Mouse (Mus musculus) liver, adult 10 weeks (tissue): Measurements from ENCODE around the gene Ppp1r10. TPM values are rescaled to one million over a fixed set of nuclear protein-coding genes. Genes with fewer than 3 reads are reported as not detected.

Source experiments
- polyA plus RNA-seq: library from polyadenylated mRNA; stranded (reverse); fragments of 350-450 nt; fragmentation: Illumina TruSeq; extraction: RNeasy Lipid Tissue Mini Kit (QIAGEN cat#74804); gene quantifications from one replicate; pipeline ENCODE4 v1.2.3, GENCODE M21; 2014; ENCODE audit warnings: low read depth, low replicate concordance

Ppp1r10 gene
- polyA plus RNA-seq = 12.4 TPM

DNA sequence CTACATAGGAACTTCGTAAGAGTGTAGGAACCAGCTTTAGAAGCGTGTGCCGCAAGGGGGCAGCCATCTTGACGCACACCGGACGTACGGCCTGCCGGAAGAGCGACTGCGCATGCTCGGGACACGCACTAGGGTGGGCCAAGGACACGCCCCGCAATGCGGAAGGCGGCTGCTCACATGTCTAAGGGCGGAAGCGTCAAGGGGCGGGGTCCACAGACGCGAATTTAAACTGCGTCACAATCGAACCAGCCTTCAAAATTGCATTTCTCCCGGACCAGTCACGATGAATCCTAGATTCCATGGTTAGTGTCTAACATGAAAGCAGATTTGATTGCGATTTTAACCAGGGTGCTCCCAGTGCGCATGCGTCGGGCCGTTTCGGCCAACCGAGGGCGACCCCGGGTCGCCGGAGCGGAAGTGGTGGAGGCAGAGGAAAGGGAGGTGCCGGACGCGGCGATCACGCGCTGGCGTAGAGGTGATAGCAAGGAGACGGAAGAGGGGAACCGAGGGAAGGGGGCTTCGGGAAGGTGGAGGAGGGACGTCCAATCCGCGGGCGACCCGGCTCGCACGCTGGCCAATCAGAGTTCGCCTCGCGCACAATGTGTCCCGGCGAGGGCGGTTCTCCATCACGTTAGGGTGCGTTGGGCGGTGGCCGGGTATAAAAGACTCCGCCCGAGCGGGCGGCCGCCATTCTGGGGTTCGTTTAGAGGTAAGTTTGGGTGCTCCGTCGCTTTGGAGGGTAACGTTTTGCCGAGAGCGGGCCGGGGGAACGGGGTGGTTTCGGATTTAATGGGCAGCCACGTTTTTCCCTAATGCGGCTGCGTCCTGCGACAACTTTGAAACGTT is at the start of gene Ppp1r10, which contains the start of gene Mrps18b:
Gene Ppp1r10 (plus strand): TSS at position 138 of the 846 bp plus-strand sequence.
Gene Mrps18b (minus strand): TSS at position 93 of the 846 bp plus-strand sequence.

DNA sequence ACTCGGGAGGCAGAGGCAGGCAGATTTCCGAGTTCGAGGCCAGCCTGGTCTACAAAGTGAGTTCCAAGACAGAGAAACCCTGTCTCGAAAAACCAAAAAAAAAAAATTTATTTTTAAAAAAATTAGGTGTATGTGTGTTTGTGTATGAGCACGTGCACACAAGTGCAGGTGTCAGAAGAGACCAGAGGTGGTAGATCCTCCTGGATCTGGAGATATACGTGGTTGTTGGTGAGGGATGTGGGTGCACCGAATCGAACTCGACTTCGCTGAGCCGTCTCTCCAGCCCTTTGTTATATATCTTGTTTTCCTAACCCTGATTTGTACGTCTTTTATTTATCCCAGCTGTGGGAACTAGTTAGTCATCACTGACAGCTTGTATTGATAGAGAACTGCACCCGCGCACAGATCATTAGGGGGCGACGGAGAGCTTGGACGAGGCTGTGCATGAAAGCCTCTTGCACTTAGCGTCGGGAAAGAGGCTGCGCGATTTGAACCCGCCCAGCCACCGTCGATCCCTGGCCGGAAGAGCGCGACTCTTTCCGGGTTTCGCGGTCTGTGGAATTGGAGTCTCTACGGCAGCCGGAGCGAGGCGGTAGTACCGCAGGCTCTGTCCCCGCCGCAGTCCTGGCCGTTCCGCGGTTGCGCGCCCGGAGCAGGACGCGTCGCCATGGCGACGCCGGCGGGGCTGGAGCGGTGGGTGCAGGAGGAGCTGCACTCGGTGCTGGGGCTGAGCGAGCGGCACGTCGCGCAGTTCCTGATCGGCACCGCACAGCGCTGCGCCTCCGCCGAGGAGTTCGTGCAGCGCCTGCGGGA is 36.8 kb upstream of the Ppp1r10 start, which contains the start of gene Dhx16:
Gene Dhx16 (plus strand): TSS at position 575 of the 813 bp plus-strand sequence.

DNA sequence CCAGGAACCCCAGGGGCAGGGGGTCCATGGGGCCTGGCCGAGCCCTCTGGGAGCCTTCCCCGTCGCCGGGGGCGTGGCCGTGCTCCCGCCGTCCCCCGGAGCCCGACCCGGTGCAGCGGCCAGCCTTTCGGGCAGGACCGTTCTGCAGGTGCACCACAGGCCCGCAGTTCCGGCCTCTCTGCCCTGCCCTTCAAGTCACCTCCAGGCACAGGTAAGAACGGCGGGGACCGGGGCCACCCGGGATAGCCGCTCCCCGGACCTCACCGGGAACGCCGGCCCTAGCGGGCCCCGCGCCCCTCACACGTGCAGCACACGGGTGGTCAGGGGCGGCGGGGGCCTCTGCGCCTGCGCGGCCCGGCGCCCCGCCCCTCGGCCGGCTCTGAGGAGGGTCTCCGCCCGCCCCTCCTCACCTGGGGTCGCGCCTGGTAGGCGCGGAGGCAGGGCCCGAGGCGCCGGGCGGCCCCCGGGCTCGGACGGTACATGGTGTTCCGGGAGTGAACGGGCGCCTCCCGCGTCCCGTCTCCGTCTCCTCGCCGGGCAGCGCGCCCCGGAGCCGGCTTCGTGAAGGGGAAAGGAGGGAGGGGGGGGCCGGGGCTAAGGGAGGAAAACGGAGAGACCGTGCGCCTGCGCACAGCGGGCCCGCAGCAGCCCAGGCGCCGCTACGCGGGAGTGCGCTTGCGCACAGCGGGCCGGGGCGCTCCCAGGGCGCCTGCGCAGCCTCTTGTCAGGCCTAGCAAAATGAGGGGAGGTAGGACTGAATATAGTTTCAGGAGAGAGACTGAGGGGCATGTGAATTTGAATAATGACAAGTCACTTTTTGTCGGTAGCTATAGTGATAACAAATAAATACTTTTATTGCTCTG is 19.2 kb upstream of the Ppp1r10 start, which contains the start of gene 2310061I04Rik:
Gene 2310061I04Rik (minus strand): TSS at position 651 of the 863 bp plus-strand sequence.

DNA sequence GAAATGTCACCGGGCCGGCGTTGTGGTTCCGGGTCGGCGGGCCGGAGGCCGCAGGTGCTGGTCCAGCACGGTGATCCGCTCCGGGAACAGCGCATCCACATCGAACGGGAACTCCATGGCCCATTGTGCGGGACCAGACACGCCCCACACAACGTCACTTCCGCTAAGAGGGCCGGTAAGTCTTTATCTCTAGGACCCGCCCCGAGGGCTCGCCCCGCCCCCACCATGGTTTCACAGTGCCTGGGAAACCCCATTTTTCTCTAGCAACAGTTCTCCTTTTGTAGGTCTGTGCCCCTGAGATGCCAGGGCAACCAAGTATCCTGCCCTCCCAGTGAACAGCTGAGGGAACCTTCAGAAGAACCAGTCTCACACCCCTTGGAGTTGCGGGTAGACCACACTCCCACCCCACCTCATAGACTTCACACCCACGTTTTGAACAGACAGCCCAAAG is 6.3 kb upstream of the Ppp1r10 start, which contains the start of gene Atat1:
Gene Atat1 (minus strand): TSS at position 157 of the 451 bp plus-strand sequence.

DNA sequence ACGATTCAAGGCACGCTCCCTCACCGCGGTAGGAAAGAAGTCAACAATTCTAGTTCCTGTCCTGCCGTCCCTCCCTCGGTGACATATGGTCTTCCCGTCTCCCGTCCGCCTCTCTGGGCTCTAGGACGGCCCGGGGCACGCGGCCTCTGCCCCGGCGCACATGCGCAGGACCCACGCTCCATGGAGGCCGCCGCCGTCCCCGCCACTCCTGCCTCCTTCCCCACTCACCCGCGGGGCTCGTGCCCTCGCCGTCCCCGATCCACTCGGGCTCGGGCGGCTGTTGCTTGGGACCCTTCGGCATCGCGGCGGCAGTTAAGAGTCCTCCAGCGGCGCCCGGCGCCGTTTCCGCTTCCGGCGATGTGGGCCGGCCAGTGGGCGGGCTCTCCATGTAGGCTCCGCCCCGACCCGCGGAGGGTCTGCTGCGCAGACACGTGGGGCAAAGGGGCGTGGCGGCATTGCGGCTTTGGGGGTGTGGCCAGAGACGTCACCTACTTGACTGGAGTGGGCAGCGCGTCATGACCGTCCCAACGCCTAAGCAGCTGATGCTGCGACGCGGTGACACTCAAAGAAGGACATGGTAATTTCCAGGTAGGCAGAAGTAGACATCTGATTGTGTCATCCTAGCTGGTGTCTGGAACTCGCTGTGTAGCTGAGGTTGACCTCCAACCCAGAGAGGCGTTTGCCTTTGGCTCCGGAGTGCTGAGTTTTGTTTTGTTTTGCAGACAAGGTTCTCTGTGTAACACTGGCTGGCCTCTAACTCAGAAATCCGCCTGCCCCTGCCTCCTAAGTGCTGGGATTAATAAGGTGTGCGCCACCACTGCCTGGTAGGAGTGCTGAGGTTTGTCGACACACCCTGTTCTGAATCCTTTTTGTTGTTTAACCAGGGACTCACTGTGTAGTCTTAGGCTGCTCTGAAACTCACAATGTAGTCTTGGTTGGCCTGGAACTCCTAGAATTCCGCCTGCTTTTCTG is 53.5 kb downstream of the Ppp1r10 start, which contains the start of gene Abcf1:
Gene Abcf1 (minus strand): TSS at position 344 of the 972 bp plus-strand sequence.

DNA sequence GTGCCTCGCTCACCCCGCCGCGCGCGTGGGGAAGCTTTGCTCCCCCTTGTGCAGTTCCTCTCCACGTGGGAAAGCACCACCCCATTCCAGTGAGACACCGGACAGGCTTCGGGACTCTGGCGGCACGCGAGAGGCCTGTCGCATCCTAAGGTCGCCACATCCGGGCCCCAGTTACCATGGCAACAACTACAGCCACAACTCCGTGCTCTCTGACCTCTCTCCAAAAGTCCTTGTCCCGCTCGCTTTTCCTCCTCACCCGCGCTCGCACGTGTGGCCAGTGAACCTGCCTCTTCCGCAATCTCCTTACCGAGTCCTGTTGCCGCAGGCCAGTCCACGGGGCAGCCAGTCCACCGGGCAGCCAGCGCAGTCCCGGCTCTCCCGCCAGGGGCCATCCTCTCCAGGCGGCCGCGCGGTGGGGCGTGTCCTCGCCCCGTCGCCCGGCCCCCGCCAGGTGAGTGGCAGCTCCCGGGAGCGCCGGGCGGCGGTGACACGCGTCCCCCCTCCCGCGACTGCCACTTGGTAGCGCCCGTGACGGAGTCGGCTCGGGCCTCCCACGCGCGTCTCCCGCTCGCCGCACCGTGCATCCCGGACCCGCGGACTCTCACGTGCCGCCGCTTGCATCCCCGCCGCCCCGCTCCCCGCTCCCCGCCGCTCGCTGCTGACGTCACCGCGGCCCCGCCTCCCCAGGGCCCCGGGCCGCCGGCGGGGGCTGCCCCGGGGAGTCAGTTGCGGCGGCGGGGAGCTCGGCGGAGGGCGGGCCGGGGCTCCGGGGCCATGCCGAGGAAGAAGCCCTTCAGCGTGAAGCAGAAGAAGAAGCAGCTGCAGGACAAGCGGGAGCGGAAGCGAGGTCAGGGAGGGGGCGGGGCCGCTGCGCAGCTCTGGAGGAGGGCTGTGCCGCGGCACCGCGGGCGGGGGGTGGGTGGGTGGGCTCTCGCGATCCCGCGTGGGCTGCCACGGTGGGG is 63.4 kb downstream of the Ppp1r10 start, which contains the start of the genes Gnl1 and Prr3:
Gene Gnl1 (plus strand): TSS at position 451 of the 962 bp plus-strand sequence.
Gene Prr3 (minus strand): TSS at position 836 of the 962 bp plus-strand sequence.

Other genes with a start within 250 kb of the Ppp1r10 start
- gene Vars2, start 248.8 kb upstream of the Ppp1r10 start, polyA plus RNA-seq = 0.85 TPM
- 2.5 TPM for gene Gtf2h4, start 242.7 kb upstream of the Ppp1r10 start, polyA plus RNA-seq
- gene Ddr1, start 211.8 kb upstream of the Ppp1r10 start, polyA plus RNA-seq = 0.13 TPM
- 0.85 TPM for gene Ier3, start 94.8 kb upstream of the Ppp1r10 start, polyA plus RNA-seq
- 3.9 TPM for gene Flot1, start 93.2 kb upstream of the Ppp1r10 start, polyA plus RNA-seq
- 13.4 TPM for gene Tubb5, start 78.1 kb upstream of the Ppp1r10 start, polyA plus RNA-seq
- 4.7 TPM for gene Mdc1, start 74.9 kb upstream of the Ppp1r10 start, polyA plus RNA-seq
- gene Nrm, start 55.1 kb upstream of the Ppp1r10 start, polyA plus RNA-seq = 0.34 TPM
- 1.1 TPM for gene Ppp1r18, start 50.8 kb upstream of the Ppp1r10 start, polyA plus RNA-seq
- 39.3 TPM for gene Dhx16, start 36.6 kb upstream of the Ppp1r10 start, polyA plus RNA-seq
- 17.0 TPM for gene 2310061I04Rik, start 19.0 kb upstream of the Ppp1r10 start, polyA plus RNA-seq
- gene Atat1, start 6.4 kb upstream of the Ppp1r10 start, polyA plus RNA-seq = 10.3 TPM
- 25.6 TPM for gene Mrps18b, start within 50 bp of the Ppp1r10 start, polyA plus RNA-seq
- 15.0 TPM for gene Abcf1, start 53.3 kb downstream of the Ppp1r10 start, polyA plus RNA-seq
- 1.5 TPM for gene Gnl1, start 63.4 kb downstream of the Ppp1r10 start, polyA plus RNA-seq
- 1.4 TPM for gene Prr3, start 63.8 kb downstream of the Ppp1r10 start, polyA plus RNA-seq
- gene H2-T24, start 104.1 kb downstream of the Ppp1r10 start, polyA plus RNA-seq = 3.9 TPM
- gene H2-T23, start 116.4 kb downstream of the Ppp1r10 start, polyA plus RNA-seq = 29.7 TPM
- 46.2 TPM for gene H2-T22, start 126.3 kb downstream of the Ppp1r10 start, polyA plus RNA-seq
- not detected for gene Gm6034, start 126.5 kb downstream of the Ppp1r10 start, polyA plus RNA-seq
- gene Gm11127, start 141.9 kb downstream of the Ppp1r10 start, polyA plus RNA-seq = not detected
- gene Gm19684, start 205.2 kb downstream of the Ppp1r10 start, polyA plus RNA-seq = not detected
- not detected for gene Gm7030, start 213.0 kb downstream of the Ppp1r10 start, polyA plus RNA-seq